Mouse (Mus musculus) lung, embryonic 16.5 days (tissue): Measurements from ENCODE around the gene Fbxo9. TPM values are rescaled to one million over a fixed set of nuclear protein-coding genes. Genes with fewer than 3 reads are reported as not detected.

ENCODE experiments used
- ATAC-seq: fragments of 200-750 bp; cut with Nextera tagmentation; 2 replicates; pipeline ENCODE4 v1.8.0; 2017; ENCODE audit warnings: low read depth, mild to moderate bottlenecking, moderate library complexity
- H3K27ac ChIP-seq: fragments of 300-500 bp; sonication (generic); 2 replicates; pipeline ENCODE4 v1.5.1; 2014; ENCODE audit warnings: mild to moderate bottlenecking, control low read depth, low read length
- H3K27me3 ChIP-seq: fragments of 300-500 bp; sonication (generic); 2 replicates; pipeline ENCODE4 v1.6.1; 2014; ENCODE audit warnings: low read depth, low read length, mixed read lengths; ENCODE audit not compliant: control insufficient read depth, insufficient read depth
- H3K36me3 ChIP-seq: fragments of 300-500 bp; sonication (generic); 2 replicates; pipeline ENCODE4 v1.6.1; 2014; ENCODE audit warnings: low read length; ENCODE audit not compliant: control insufficient read depth, insufficient read depth
- H3K4me1 ChIP-seq: fragments of 300-500 bp; sonication (generic); replicated peaks from 2 replicates; pipeline ENCODE4 v1.6.1; 2014; ENCODE audit warnings: low read length, mixed read lengths; ENCODE audit not compliant: control insufficient read depth, insufficient read depth
- H3K4me2 ChIP-seq: fragments of 300-500 bp; sonication (generic); 2 replicates; pipeline ENCODE4 v1.6.1; 2014; ENCODE audit warnings: low read depth, low read length, control low read depth
- H3K4me3 ChIP-seq: fragments of 300-500 bp; sonication (generic); 2 replicates; pipeline ENCODE4 v1.5.1; 2014; ENCODE audit warnings: mild to moderate bottlenecking, low read length, control low read depth
- H3K9ac ChIP-seq: fragments of 300-500 bp; sonication (generic); 2 replicates; pipeline ENCODE4 v1.6.1; 2014; ENCODE audit warnings: low read length, control low read depth
- H3K9me3 ChIP-seq: fragments of 300-500 bp; sonication (generic); 2 replicates; pipeline ENCODE4 v1.6.1; 2016; ENCODE audit warnings: low read length; ENCODE audit not compliant: control insufficient read depth
- WGBS: fragments of 180-500 bp; shearing (Covaris S2); extraction: QIAGEN DNeasy Blood & Tissue Kit; methylation state at CpG from one replicate; pipeline ENCODE4 v1.1.7; 2014; 5-methylcytosine and 5-hydroxymethylcytosine counted together
- polyA plus RNA-seq: library from polyadenylated mRNA; unstranded; fragments of >200 nt; fragmentation: Nextera tagmentation; extraction: Ambion mirVana; gene quantifications from 2 replicates; pipeline ENCODE4 v1.2.1, GENCODE M21; 2015

Fbxo9 gene
- polyA plus RNA-seq, 1 experiment from 2014 or later = 38.6 TPM

GRCm38 (mm10) chr9:78135658-78136057 lies 26.8 kb upstream of the Fbxo9 start:
- H3K27me3 ChIP-seq = no peaks in the 10 kb centered on the region
- no peaks in the 10 kb centered on the region for H3K4me1 ChIP-seq
- H3K4me3 ChIP-seq = no peak overlapping the region
- H3K27ac ChIP-seq = no peak overlapping the region
- WGBS = 77% methylated on average over 7 of the region's 7 CpGs
- no peaks in the 10 kb centered on the region for H3K9me3 ChIP-seq
- no peak for ATAC-seq
- peaks cover 20% of the 10 kb centered on the region for H3K36me3 ChIP-seq
- H3K4me2 ChIP-seq = no peak overlapping the region
- H3K9ac ChIP-seq = no peak overlapping the region

- no peak overlapping the region for H3K4me3 ChIP-seq
- no peak overlapping the region for H3K27ac ChIP-seq
- H3K4me2 ChIP-seq = no peak overlapping the region
- H3K4me1 ChIP-seq = no peaks in the 10 kb centered on the region; the same call in 1 of the 2 replicates
- H3K9me3 ChIP-seq = no peaks in the 10 kb centered on the region
- WGBS = 71% methylated on average over 10 of the region's 10 CpGs
- no peaks in the 10 kb centered on the region for H3K27me3 ChIP-seq
- ATAC-seq = no peak
- no peak overlapping the region for H3K9ac ChIP-seq
- peaks cover 8% of the 10 kb centered on the region; the same call in 1 of the 2 replicates for H3K36me3 ChIP-seq
These were observed 17.8 kb upstream of the Fbxo9 start for GRCm38 (mm10) chr9:78126643-78127042.

DNA sequence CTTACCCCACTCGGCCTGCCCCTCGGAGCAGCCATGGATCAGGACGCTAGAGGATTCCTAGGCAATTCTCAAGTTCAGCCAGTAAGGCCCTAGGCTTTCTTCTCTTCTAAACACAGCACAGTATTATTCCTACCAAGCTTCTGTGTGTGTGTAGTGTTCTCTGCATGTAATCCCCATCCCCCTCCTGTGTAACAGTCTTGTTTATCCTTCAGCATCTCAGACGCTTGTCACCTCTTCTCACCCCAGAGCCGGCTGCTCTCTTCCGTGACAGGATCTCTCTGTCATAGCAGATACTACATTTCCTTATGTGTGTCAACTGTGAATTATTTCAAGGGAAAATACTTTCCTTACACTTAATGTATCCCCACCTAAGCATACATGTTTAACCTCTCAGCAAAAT lies 17.1 kb upstream of the Fbxo9 start:
- ATAC-seq = no peak
- Histone ChIP-seq H3K4me2 (no peak overlapping the region), H3K9ac (no peak overlapping the region), H3K27ac (no peak overlapping the region), H3K27me3 (no peaks in the 10 kb centered on the region), H3K9me3 (no peaks in the 10 kb centered on the region), H3K4me1 (no peaks in the 10 kb centered on the region; the same call in 1 of the 2 replicates), H3K36me3 (peaks cover 2% of the 10 kb centered on the region; the same call in 1 of the 2 replicates), H3K4me3 (no peak overlapping the region)
- WGBS = 56% methylated on average over 6 of the region's 6 CpGs

DNA sequence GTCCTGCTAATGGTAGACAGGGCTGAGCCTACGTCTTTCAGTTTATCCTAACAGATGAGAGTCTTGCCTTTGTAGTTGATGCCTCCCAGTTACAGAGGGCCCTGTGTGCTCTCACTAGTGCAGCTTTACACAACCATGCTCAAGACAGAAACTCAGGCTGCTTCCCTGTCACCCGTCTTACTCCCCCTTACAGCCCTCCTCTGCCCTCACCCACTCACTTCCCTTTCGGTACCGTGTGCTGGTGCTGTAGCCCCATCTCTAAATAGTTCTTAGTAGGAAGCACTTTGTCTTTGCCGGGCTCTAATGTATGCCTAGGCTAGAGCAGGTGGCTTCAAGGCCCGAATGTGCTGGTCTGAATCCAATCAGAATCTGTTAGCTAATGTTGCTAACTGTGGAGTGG lies 15.4 kb upstream of the Fbxo9 start:
- peaks cover 2% of the 10 kb centered on the region; the same call in 1 of the 2 replicates for H3K36me3 ChIP-seq
- no peak overlapping the region for H3K27ac ChIP-seq
- ATAC-seq = no peak
- no peaks in the 10 kb centered on the region; the same call in 1 of the 2 replicates for H3K4me1 ChIP-seq
- H3K27me3 ChIP-seq = no peaks in the 10 kb centered on the region
- H3K4me2 ChIP-seq = no peak overlapping the region
- H3K9ac ChIP-seq = no peak overlapping the region
- no peaks in the 10 kb centered on the region for H3K9me3 ChIP-seq
- H3K4me3 ChIP-seq = no peak overlapping the region
- 84% methylated on average over 6 of the region's 6 CpGs for WGBS

DNA sequence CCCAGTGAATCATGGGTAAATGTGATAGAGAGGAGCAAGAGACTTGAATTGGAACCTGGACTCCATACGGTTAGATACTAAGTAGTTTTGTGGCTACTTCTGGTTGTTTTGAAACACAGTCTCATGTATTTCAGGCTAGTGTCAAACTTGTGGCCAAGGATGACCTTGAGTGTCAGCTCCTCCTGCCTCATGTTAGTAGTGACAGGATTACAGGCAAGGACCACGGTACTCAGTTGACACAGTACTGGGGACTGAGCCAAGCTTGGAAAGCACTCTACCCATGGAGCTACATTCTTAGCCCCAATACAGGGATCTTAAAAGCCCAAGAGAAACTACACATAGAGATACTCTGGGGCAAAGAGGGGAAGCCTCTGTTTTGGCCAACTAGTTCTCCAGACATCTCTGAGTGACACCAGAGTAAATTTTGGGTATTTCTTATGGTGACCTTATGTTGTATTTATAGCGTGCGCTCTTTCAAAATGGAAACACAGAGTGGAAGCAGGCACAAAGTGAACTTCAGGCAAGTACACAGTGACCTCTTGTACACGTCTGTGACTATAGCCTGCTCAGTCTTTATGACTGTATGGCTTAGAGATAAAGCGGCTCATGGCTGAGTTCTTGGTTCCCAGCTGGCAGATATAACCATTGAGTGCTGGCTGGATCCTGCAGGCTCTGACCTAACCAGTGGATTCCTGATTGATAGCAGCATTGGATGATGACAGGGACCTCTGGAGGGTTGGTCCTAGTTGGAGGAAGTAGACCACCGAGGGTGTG lies 14.3 kb upstream of the Fbxo9 start:
- Histone ChIP-seq H3K9ac (no peak overlapping the region), H3K27me3 (no peaks in the 10 kb centered on the region), H3K4me2 (no peak overlapping the region), H3K9me3 (no peaks in the 10 kb centered on the region), H3K27ac (no peak overlapping the region), H3K36me3 (peaks cover 2% of the 10 kb centered on the region; the same call in 1 of the 2 replicates), H3K4me3 (no peak overlapping the region), H3K4me1 (no peaks in the 10 kb centered on the region; the same call in 1 of the 2 replicates)
- 82% methylated on average over 7 of the region's 7 CpGs for WGBS
- no peak for ATAC-seq

- H3K9ac ChIP-seq = peak overlapping the region; percentile 15; the same call in 1 of the 2 replicates
- peak overlapping the region; percentile 59; the same call in 1 of the 2 replicates for H3K27ac ChIP-seq
- no peak overlapping the region for H3K4me2 ChIP-seq
- no peak overlapping the region for H3K4me3 ChIP-seq
- ATAC-seq = no peak
- no peaks in the 10 kb centered on the region for H3K9me3 ChIP-seq
- no peaks in the 10 kb centered on the region for H3K27me3 ChIP-seq
- no peaks in the 10 kb centered on the region; the same call in 1 of the 2 replicates for H3K4me1 ChIP-seq
- WGBS = 58% methylated on average over 6 of the region's 6 CpGs
- peaks cover 2% of the 10 kb centered on the region; the same call in 1 of the 2 replicates for H3K36me3 ChIP-seq
These were observed 13.1 kb upstream of the Fbxo9 start for GRCm38 (mm10) chr9:78121985-78122384.

DNA sequence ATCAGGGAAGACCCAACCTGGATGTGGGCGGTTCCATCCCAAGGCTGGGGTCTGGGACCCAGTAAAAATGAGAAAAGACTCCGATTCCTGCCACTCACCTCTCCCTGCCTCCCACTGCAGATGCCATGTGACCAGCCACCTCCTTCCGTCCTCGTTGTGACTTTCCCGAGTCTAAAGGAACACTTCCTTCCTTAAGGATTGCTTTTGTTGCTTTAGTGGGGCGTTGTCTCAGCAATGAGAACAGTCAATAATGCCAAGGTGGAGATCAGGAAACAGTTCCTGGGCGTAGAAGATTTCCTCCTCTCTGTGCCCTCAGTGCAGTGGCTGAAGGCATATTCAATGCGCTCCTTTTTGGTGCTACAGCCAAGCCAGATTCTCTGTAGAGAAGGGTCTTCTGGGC lies 12.5 kb upstream of the Fbxo9 start:
- H3K27me3 ChIP-seq = no peaks in the 10 kb centered on the region
- 57% methylated on average over 8 of the region's 8 CpGs for WGBS
- H3K4me1 ChIP-seq = no peaks in the 10 kb centered on the region; the same call in 1 of the 2 replicates
- H3K36me3 ChIP-seq = peaks cover 2% of the 10 kb centered on the region; the same call in 1 of the 2 replicates
- H3K9me3 ChIP-seq = no peaks in the 10 kb centered on the region
- H3K4me3 ChIP-seq = no peak overlapping the region
- H3K27ac ChIP-seq = peak overlapping the region; percentile 59
- ATAC-seq = peak; percentile 67
- no peak overlapping the region for H3K4me2 ChIP-seq
- no peak overlapping the region for H3K9ac ChIP-seq

GRCm38 (mm10) chr9:78117690-78118089 lies 8.8 kb upstream of the Fbxo9 start:
- H3K4me3 ChIP-seq = no peak overlapping the region
- H3K4me2 ChIP-seq = no peak overlapping the region
- no peaks in the 10 kb centered on the region for H3K9me3 ChIP-seq
- H3K27me3 ChIP-seq = no peaks in the 10 kb centered on the region
- ATAC-seq = no peak
- H3K36me3 ChIP-seq = peaks cover 2% of the 10 kb centered on the region; the same call in 1 of the 2 replicates
- 71% methylated on average over 2 of the region's 2 CpGs for WGBS
- H3K4me1 ChIP-seq = peaks cover 13% of the 10 kb centered on the region; the same call in 1 of the 2 replicates
- no peak overlapping the region for H3K9ac ChIP-seq
- no peak overlapping the region for H3K27ac ChIP-seq

GRCm38 (mm10) chr9:78115746-78116145 lies 6.9 kb upstream of the Fbxo9 start:
- peaks cover 13% of the 10 kb centered on the region; the same call in 1 of the 2 replicates for H3K4me1 ChIP-seq
- no peaks in the 10 kb centered on the region for H3K9me3 ChIP-seq
- H3K27ac ChIP-seq = no peak overlapping the region
- H3K4me3 ChIP-seq = no peak overlapping the region
- no peaks in the 10 kb centered on the region for H3K36me3 ChIP-seq
- no peaks in the 10 kb centered on the region for H3K27me3 ChIP-seq
- no peak overlapping the region for H3K4me2 ChIP-seq
- no peak overlapping the region for H3K9ac ChIP-seq
- ATAC-seq = no peak
- 71% methylated on average over 9 of the region's 9 CpGs for WGBS
